Mouse (Mus musculus) Patski (cell line): ENCODE measurements around the gene Utrn. TPM values are rescaled to one million over a fixed set of nuclear protein-coding genes. Genes with fewer than 3 reads are reported as not detected.

ENCODE experiments used
- ATAC-seq: fragments of 100-300 bp; one replicate; pipeline ENCODE4 v1.8.0; 2021
- CTCF ChIA-PET: fragments of 350-600 bp; sonication (Branson Sonifier 250); formaldehyde crosslinking; loops from one replicate; lab custom pipeline; 2022; ENCODE audit warnings: inconsistent platforms; lab: Charles Lee
- POLR2A ChIA-PET: fragments of 350-600 bp; sonication (Branson Sonifier 250); formaldehyde crosslinking; loops from one replicate; lab custom pipeline; 2022; ENCODE audit warnings: antibody characterized with exemption, inconsistent platforms; lab: Charles Lee
- DNase-seq: peaks from one replicate; pipeline ENCODE4 v3.0.0-alpha.2; 2011; ENCODE audit warnings: low read depth, low spot score
- H3K27me3 ChIP-seq: fragments of 371-371 bp; one replicate; pipeline ENCODE4 v1.5.1; 2021
- CTCF ChIP-seq: fragments of 100-300 bp; IDR thresholded peaks from one replicate; pipeline ENCODE4 v1.5.1; 2021
- in situ Hi-C: fragments of 300-500 bp; cut with MboI; formaldehyde crosslinking; loops from 3 replicates; pipeline ENCODE4 v1.11.1; 2018; ENCODE audit warnings: low pct_unique_long_range_greater_than_20kb, mixed read lengths
- polyA plus RNA-seq: library from polyadenylated mRNA; unstranded; gene quantifications from one replicate; pipeline ENCODE4 v1.2.3, GENCODE M21; 2021

The Utrn gene
- polyA plus RNA-seq, 1 experiment from 2014 or later: 40.9 TPM

DNA sequence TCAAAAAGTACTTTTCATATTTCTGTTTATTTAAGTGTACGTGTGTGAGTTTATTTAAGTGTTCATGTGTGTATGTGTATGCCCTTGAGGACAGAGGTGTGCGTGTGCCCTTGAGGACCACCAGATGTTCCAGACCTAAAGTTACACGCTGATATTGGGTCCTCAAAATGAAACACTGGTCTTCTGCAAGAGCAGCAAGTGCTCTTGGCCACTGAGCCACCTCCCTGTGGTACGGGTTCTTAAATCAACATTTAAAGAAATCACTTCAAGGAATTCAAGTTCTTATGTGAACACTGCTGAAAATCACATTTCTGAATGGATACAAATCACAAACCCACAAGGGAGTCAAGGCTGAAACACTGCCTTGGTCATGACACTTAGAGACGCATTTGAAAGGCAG, 195.9 kb downstream of the Utrn start:
- no peak for TF ChIP-seq CTCF
- POLR2A ChIA-PET: no interaction called here
- ATAC-seq (no peak), DNase-seq (no peak)
- CTCF ChIA-PET: interaction anchor here (1.5 kb wide), 1 partner anchor 11 kb away, joined by 3 read pairs; no protein-coding TSS in a partner anchor
- H3K27me3 ChIP-seq: no peaks in the 10 kb centered on the region
- in situ Hi-C loops: loop anchor here (25.0 kb wide), 1 partner anchor 764 kb away; no protein-coding TSS in a partner anchor

DNA sequence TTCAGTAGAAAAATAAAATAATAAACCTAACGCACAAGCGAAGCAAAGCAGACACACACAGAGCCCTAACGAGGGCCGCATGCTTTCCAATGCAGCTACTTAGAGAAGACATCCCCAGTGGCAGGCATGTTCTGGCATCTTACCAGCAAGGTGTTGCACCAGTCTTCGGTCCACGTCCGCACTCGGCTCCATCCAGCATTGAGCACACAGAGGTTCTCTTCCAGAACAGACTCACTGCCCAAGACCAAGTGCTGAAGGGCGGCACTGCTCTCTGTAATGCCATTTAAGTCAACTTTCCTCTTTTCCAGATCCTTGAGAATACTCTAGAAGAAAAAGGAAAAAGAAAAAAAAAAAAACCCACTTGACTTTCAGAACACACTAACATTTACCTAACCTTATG, 197.6 kb downstream of the Utrn start:
- in situ Hi-C loops: loop anchor here (25.0 kb wide), 1 partner anchor 766 kb away; no protein-coding TSS in a partner anchor
- ChIA-PET CTCF (no interaction called here), POLR2A (no interaction called here)
- no peaks in the 10 kb centered on the region for H3K27me3 ChIP-seq
- no peak for TF ChIP-seq CTCF
- DNase-seq: no peak
- no peak for ATAC-seq

DNA sequence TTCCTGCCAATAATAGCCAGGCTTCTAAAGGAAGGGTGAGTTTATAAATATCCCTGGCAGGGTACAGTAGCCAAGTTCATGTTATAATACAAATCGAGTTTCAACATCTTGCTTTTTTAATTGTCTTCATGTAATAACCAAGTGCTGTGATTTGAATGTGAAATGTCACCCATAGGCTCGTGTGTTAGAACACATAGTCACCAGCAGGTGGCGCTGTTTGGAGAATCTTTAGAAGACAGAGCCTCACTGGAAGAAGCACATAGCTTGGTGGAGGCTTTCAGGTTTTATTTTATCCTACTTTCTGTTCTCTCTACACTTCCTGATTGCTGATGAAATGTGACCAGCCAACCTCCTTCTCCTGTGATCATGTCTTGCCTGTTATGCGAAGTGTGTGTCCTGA, 207.1 kb downstream of the Utrn start:
- no peaks in the 10 kb centered on the region for H3K27me3 ChIP-seq
- CTCF ChIA-PET: interaction anchor here (1.2 to 1.7 kb wide), 4 partner anchors 14 to 257 kb away, joined by 4 to 7 read pairs (median 5); no protein-coding TSS in a partner anchor
- DNase-seq: no peak
- in situ Hi-C loops: loop anchor here (25.0 kb wide), 1 partner anchor 775 kb away; no protein-coding TSS in a partner anchor
- peak; percentile 63 for TF ChIP-seq CTCF
- no peak for ATAC-seq
- POLR2A ChIA-PET: no interaction called here

DNA sequence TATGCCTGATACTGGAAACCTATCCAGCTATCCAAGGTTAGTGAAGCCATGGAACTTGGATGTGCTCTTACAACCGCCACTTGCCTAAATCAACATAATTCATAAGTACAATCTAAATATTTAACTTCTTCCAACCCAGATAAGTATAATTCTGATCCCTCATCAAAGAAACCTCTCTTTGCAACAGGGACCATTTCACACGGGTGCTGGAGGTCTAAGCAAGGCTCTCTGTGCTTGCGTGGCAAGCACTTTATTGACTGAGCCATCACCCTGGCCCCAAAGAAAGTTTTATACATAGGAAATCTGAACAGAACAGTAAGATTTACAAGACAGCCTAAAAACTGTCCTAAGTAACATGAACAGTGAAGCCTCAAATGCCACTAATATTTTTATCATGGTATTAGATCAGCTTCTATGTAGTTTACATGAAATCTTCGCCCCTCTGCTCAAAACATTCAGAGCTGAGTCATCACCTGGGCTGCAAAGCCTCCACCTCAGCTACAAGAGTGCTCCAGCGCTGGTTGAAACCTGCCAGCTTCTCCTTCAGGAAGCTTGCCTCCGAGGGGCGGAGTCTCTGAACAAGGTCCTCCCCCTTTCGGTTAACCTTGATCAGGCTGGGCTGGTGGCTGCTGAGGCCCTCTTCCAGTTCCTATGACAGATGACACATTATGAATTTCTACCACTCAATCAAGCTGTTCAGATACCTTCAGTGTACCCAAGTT, 211.0 kb downstream of the Utrn start:
- no peak for TF ChIP-seq CTCF
- ChIA-PET POLR2A (no interaction called here), CTCF (interaction anchor here (1.0 to 1.4 kb wide), 2 partner anchors 27 to 339 kb away, joined by 3 to 4 read pairs; no protein-coding TSS in a partner anchor)
- DNase-seq (no peak), ATAC-seq (no peak)
- no peaks in the 10 kb centered on the region for H3K27me3 ChIP-seq
- in situ Hi-C loops: loop anchor here (25.0 kb wide), 1 partner anchor 779 kb away; no protein-coding TSS in a partner anchor

DNA sequence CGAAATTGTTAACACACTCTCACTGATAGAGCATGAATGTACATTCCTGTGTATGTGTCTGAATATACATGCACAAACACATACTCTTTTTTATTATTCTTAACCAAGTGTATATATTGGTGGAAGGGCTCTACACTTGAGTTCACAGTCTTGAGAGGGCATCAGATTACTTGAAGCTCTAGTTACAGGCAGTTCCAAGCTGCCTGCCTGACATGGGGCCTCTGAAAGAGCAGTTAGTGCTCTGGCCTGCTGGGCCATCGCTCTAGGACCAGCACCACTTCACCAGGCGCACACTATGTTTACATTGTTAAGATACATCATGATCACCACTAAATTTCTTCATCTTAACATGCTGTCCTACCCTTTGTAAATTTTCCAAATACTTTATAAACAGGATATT, 216.2 kb downstream of the Utrn start:
- no peak for TF ChIP-seq CTCF
- ChIA-PET CTCF (no interaction called here), POLR2A (no interaction called here)
- in situ Hi-C loops: loop anchor here (25.0 kb wide), 1 partner anchor 784 kb away; no protein-coding TSS in a partner anchor
- no peak for DNase-seq
- no peaks in the 10 kb centered on the region for H3K27me3 ChIP-seq
- ATAC-seq: no peak

DNA sequence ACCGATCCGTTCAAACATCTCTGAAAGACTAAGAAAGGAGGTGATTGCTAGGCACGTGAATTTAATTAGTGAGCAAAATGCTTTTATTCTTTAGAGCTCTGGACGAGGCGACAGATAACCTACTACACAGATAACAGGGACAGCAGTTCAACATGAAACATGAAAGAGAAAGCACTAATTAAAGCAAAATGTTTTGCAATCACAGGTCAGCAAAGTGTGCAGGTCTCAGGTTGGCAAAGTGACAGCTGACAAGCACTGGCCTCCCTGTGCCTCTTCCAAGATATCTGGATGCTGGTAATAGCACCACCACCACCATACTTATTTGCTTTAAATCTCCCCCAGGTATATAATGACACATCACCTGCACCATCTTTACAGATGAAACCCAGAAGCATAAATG, 223.0 kb downstream of the Utrn start:
- H3K27me3 ChIP-seq: no peaks in the 10 kb centered on the region
- no peak for TF ChIP-seq CTCF
- DNase-seq: no peak
- ChIA-PET CTCF (no interaction called here), POLR2A (no interaction called here)
- in situ Hi-C loops: no loop called here
- ATAC-seq: no peak

DNA sequence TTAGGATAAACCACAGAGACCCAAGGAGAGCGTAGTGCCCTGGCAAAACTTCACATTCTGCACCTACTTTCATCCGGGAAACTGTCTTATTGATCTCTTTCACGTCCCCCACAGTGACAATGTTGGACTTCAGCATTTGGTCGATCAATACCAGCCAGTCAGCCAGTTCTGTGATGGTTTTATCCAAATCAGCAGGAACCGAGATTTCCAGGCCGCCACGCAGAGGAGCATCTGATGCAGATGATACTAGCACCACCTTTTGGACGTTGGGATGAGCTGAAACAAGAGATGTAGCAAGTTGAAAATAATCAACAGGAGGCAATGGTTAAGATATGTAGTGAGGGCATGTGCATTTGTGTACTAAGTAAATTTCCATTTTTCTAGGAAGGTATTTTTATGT, 225.8 kb downstream of the Utrn start:
- no peaks in the 10 kb centered on the region for H3K27me3 ChIP-seq
- CTCF ChIA-PET: no interaction called here
- POLR2A ChIA-PET: no interaction called here
- ATAC-seq (no peak), DNase-seq (no peak)
- in situ Hi-C loops: no loop called here
- TF ChIP-seq CTCF: no peak

DNA sequence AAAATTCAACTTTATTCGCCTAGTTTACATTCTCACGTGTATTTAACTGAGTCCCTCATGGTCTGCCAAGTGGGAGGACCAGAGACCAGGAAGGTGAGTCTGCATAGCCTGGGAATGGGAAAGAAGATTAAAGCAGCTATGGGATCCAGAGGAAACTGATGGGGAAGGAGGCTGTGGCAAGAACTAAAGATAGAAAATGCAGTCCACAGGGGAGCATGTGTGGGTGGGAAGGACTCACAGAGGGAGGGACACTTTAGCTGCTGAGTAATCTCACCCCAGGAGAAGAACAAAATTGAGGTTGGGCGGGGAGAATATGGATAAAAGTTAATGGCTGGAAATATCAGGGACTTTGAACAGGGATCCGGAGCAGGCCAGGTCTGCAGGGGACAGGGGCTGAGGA, 229.5 kb downstream of the Utrn start:
- DNase-seq: no peak
- no peak for ATAC-seq
- ChIA-PET CTCF (interaction anchor here (1.1 kb wide), 1 partner anchor 8 kb away, joined by 3 read pairs; no protein-coding TSS in a partner anchor), POLR2A (no interaction called here)
- no peaks in the 10 kb centered on the region for H3K27me3 ChIP-seq
- no peak for TF ChIP-seq CTCF
- in situ Hi-C loops: no loop called here

DNA sequence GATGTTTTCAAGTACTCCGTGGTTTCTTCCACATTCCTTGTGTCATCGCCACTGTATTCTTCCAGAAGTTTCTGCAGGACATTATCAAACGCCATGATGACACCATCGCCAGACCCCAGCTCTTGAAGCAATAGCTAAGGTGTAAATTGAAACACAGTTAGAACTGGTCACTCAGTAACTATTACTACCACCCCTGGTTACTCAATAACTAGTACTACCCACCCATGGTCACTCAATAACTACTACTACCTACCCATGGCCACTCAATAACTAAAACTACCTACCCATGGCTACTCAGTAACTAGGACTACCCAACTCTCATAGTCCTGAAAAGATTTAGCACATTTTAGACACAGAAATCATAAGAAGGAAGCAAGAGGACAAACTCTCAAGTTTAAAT, 235.2 kb downstream of the Utrn start:
- CTCF ChIA-PET: no interaction called here
- H3K27me3 ChIP-seq: no peaks in the 10 kb centered on the region
- DNase-seq (no peak), ATAC-seq (no peak)
- in situ Hi-C loops: no loop called here
- no peak for TF ChIP-seq CTCF
- POLR2A ChIA-PET: no interaction called here

DNA sequence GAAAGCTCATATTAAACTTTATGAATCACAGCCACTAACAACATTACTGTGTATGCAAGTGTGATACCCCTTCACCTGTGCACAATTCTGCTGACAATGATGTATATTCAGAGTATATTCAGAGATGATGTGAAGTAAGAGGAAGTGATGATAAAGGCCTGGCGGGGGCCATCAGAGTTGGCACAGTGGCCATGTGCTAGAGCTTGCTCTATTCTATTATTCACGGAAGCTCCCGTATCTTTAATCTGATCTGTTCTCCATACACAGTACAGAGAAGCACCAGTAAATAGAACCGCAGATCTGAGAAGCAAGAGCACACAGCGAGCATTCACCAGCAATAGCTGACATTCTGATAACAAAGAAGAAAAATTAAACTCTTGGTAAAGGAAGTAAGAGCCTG, 238.2 kb downstream of the Utrn start:
- ChIA-PET CTCF (interaction anchor here (0.9 kb wide), 1 partner anchor 27 kb away, joined by 3 read pairs; no protein-coding TSS in a partner anchor), POLR2A (no interaction called here)
- in situ Hi-C loops: no loop called here
- no peaks in the 10 kb centered on the region for H3K27me3 ChIP-seq
- TF ChIP-seq CTCF: no peak
- no peak for ATAC-seq
- no peak for DNase-seq

DNA sequence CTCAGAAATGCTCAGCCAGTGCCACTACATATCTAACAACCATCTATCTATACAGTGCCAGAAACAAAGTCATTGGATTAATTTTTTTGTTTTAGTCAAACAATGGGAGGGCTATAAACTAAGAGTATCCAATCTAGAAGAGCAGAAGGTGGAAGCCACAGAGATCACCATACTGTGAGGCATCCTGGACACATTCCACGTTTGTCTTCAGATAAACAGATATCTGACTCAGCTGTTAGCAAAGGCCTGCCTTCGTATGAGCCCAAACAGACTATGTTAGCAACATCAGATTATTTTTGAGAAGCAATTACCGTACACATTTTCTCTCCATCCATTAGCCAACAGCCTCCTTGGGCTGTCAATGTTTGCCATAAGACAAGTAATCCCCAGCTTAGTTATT, 250.8 kb downstream of the Utrn start:
- H3K27me3 ChIP-seq: no peaks in the 10 kb centered on the region
- TF ChIP-seq CTCF: no peak
- in situ Hi-C loops: loop anchor here (25.0 kb wide), 1 partner anchor 781 kb away; no protein-coding TSS in a partner anchor
- DNase-seq (no peak), ATAC-seq (no peak)
- CTCF ChIA-PET: no interaction called here
- POLR2A ChIA-PET: no interaction called here
